Mouse (Mus musculus): ENCODE data around the gene Psmd14.

Psmd14 gene
- long read RNA-seq, experiment 1, transcript Psmd14-201 (12 exons, 1,541 nt), result major isoform, 144 of 155 reads
- long read RNA-seq, experiment 1, partial matches to known transcripts, result 7 of 155 reads
- long read RNA-seq, experiment 1, other reads (novel, unspliced or antisense), result 4 of 155 reads
- long read RNA-seq, experiment 2, transcript Psmd14-201 (12 exons, 1,541 nt), result major isoform, 163 of 203 reads
- long read RNA-seq, experiment 2, partial matches to known transcripts, result 29 of 203 reads
- long read RNA-seq, experiment 2, other reads (novel, unspliced or antisense), result 11 of 203 reads

DNA sequence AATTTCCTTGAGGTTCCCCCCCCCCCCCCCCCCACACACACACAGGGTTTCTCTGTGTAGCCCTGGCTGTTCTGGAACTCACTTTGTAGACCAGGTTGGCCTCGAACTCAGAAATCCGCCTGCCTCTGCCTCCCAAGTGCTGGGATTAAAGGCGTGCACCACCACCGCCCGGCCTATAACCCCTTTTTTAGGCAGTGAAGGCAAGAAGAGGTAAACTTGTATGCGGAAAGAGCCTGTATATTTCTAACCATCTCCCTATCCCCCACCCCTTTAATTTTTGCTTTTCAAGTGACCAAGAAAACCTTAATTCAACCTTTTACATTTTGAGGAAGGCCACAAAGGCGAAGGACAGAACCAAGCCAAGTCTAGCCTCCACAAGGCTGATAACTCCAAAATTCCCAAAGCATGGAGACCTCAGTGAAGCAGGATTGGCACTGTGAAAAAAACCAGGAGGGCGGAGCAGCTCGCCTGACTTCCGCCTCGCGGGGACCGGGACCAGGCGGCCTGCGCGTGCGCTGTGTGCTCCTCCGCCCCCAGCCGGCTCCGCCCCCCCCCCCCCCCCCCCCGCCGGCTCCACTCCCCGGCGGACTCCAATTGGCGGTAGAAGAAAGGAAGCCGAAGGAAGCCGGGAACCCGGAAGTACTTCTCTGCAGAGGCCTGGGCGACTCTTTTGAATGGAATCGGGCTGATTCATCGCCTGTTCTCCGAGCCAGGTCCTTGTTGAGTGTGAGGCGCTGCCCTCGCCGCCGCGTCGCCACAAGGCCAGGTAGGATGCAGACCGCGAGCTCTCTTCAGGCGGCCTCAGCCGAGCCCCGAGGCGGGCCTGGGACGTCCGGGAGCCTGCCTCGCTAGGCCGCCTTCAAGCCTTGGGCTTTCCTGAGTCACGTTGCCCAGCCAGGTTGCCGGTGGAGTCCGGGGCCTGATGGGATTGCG is at the start of gene Psmd14:
Psmd14 (plus strand) TSS at position 587 of the 933 bp plus-strand sequence.
- intact Hi-C loops (cut with DNase I), result no loop called here

DNA sequence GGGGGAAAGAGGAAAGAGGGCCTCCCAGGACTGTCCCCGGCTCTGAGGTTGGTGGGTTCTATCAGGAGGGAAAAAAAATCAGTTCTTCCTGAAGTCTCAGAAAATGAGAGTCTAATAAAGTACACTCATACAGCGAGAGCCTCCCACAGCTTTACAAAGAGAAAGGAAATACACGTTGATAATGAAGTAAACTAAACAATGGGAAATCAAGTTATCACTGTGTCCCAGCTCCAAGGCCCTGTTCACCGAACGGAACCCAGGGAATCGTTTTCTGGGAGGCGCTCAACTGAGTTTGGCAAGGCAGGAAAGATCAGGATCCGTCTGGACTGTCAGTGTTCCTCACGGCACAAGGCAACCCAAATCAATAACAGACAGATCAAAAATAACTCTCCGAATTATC is 48.7 kb upstream of the Psmd14 start:
- intact Hi-C loops (cut with DNase I), result loop anchor here (5.0 to 10.0 kb wide), 2 partner anchors 144 to 312 kb away; no protein-coding TSS in a partner anchor

DNA sequence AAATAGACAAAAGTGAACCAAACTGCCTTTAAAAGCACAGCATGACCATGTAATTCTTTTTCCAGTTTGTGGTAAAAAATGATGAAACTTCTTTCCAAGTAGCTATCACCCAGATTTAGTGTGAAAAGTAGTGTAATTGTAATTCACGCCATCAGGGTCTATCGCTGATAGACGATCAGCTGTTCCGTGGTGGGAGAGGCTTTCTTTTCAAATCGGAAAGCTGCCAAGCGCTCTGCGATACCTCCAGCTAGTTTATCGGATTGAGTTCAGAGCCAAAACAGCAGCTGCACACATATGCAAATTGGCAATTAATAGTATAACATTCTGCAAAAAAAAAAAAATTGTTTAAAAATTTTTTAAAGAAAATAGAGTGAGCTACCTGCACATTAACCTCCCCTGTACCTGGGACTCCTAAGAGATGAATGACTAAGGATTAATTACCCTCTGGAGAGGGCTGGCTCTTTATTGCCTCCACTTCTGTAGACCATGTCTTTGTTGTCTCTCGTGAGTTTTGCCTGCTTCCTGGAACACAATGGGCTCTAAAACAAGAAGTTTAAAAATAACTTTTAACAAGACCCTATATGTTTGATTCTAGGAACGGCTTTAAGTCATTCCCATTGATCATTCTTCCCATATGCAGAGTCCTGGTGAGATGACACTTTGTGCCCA is 47.8 kb upstream of the Psmd14 start:
- intact Hi-C loops (cut with DNase I), result loop anchor here (5.0 to 10.0 kb wide), 2 partner anchors 144 to 311 kb away; no protein-coding TSS in a partner anchor

DNA sequence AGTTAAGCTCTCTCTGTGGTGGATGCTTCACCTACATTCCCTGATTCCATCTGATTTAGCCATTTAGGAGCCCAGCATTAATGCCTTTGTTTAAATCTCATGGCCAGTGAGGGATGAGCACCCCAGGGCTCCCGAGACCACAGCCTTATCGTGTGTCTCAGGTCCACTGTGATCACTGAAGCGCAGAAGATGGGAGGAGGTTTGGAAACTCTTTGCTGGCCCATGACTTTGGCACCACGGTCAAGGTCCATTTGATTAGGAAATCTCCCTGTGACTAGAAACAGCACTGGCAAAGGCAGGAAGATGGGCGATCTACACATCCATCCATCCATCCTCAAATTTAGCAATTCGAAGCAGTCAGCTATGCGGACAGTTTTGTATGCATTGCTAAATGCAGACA is 44.1 kb upstream of the Psmd14 start:
- intact Hi-C loops (cut with DNase I), result loop anchor here (10.0 kb wide), 1 partner anchor 307 kb away; no protein-coding TSS in a partner anchor

DNA sequence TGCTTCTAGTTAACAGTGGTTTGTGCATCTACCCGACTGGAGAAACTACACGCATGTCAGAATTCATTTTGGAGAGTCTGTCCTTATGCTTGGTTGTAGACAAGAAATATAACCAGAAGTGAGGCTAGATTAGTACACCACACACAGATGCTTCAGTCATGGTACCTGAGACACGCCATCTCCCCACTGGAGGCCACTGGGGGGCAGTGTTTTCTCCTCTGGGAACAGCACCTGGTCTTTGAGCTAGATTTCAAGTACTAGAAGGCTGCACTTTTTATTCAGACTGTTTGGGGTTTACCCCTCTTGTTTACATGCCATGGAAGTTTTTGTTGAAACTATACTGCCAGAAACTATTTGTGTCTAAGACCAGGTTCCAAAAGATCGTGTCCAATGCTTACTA is 43.2 kb upstream of the Psmd14 start:
- intact Hi-C loops (cut with DNase I), result loop anchor here (10.0 kb wide), 1 partner anchor 307 kb away; no protein-coding TSS in a partner anchor

DNA sequence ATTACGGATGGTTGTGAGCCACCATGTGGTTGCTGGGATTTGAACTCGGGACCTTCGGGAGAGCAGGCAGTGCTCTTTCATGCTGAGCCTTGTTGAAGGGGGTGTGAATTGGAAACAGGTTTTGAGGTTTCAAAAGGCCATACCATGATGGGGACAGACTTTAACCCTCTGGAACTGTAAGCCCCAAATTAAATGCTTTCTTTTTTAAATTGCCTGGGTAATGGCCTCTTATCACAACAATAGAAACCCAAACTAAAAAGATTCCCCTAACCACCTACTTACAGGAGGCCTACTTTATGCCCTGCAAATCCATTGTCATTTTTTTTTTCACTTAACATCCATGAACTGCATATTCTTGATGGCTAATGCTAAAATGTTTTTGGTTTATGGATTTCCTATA is 36.9 kb upstream of the Psmd14 start:
- intact Hi-C loops (cut with DNase I), result no loop called here

DNA sequence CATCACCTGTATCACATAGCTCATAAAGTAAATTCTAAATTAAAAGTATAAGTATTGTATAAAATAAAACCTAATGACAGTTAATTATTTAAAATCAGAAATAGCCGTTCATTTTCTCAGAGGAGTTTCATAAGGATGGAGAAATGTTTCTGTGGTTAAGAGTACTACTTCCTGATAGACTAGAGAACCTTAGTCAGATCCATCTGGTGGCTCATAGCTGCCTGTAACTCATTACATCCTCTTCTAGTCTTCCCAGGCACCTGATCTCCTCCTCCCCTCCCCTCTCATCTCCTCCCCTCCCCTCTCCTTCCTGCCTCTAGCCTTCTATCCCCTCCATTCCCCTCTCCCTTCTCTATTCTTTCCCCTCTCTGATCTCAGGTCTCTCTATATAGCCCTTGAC is 29.9 kb upstream of the Psmd14 start:
- intact Hi-C loops (cut with DNase I), result no loop called here

DNA sequence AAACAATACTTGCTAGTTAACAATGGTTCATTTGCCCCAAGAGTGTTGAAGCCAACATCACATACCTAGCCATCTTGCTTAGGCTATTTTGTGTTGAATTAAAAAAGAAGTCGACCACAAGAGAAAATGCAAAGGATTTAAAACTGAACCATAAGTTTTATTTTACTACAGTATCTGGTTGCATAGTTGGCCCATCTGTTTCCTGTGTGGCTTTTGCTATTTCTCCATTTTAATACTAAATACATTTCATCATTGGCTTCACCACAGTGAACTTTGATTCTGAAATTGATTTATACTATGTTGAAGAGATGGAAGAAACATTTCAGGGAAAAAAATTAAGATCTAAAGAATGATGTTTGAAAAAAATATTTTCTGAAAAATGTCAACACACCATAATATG is 25.0 kb upstream of the Psmd14 start:
- intact Hi-C loops (cut with DNase I), result no loop called here

DNA sequence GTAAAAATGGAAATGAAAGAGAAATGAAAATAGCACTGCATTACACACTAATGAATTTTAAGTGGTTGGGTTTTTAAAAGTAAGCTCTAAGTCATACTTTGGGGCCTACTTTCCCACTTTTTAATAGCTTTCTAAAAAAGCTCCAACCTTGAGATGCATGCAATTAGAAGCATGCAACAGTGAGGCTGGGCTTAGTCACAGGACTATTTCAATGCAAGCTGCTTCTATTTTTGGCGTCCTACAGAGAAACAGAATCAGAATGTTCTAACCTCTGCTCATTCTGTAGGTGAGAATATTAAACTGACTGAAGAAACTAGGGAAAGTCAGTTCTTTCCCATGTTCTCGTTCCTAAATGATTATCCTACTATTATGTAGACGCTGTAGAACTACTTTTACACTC is 22.4 kb upstream of the Psmd14 start:
- intact Hi-C loops (cut with DNase I), result no loop called here

DNA sequence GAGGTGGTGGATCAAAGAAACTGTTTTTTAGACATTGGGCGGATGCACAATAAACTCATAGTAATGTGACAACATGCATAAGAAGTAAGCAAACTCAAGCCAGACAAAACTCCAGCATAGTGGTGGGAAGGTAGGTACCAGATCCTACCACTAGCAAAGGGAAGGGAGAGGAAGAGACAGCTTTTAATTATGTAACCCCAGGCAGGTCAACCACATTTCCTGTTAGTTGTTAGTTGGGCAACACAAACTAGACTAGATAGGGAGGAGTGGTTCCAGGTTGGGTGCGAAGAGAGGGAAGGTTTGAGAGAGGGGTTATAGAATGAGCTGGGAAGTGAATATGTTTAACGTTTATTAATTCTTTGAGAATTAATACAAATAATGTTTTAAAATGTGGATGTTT is 1.9 kb upstream of the Psmd14 start:
- intact Hi-C loops (cut with DNase I), result no loop called here

DNA sequence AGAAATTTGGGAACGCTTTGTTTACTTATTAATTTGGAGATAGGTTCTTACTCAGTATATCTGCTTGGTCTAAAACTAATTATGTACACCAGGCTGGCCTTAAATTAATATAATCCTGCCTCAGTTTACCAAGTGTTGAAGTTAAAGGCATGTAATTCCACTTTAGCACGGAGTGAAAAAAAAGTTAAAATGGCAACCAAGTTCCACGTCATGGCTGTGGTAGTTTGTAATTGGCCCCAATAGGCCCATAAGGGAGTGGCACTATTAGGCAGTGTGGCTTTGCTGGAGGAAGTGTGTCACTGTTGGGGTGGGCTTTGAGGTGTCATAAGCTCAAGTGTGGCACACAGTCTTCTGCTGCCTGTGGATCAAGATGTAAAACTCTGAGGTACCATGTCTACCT is 1.0 kb downstream of the Psmd14 start:
- intact Hi-C loops (cut with DNase I), result no loop called here

DNA sequence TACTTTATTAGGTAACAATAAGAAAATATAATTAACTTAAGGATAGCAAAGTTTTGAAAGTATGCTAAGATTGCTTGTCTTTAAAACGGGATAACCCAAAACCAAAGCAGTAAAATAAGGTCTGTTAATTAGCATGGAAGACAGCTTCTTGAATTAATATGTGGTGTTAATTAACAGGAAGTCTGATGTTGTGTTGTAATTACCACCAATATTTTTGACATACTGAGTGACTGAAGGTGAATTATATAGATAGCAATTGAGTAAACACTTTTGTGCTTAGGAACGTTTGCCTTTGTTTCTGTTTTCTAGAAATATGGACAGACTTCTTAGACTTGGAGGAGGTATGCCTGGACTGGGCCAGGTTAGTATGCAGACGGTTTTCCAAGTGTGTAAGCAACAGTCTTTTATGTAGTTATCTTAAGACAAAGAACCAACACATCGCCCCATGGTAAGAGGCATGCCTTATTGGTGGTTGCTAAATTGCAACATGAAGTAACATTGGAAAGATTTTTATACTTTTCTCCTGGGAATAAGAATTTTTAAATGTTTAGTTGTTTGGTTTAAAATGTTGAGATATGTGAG is 11.0 kb downstream of the Psmd14 start:
- intact Hi-C loops (cut with DNase I), result no loop called here

DNA sequence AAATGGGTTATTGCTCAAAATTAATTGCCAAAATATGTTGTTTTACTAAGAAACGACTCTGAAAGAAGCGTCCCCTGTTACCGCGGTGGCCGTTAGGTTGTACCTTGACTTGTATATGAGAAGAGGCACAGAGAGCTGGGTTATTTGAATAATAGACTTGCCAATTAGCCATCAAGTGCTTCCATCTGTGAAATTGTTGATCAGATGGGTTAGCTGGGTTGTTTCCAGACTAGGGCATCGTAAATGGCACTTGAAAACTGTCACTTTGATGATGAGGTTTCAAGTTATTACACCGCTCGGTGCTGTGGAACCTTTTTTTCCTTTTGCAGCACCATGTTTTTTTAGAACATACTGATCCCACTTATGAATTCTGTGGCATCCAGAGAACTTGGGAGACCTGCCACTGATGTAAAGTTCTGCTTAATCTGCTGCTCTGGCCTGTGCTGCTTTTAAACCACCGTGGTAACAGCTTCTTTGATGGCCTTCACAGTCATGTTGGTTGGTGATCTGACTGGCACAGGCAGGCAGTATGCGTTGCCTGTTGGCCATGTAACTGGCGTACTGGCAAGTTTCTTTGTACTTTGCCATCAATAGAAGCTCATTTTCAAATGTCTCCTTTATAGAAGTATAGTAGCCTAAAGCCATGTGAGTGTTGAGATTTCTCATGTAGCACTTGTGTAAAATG is 21.4 kb downstream of the Psmd14 start:
- intact Hi-C loops (cut with DNase I), result no loop called here

DNA sequence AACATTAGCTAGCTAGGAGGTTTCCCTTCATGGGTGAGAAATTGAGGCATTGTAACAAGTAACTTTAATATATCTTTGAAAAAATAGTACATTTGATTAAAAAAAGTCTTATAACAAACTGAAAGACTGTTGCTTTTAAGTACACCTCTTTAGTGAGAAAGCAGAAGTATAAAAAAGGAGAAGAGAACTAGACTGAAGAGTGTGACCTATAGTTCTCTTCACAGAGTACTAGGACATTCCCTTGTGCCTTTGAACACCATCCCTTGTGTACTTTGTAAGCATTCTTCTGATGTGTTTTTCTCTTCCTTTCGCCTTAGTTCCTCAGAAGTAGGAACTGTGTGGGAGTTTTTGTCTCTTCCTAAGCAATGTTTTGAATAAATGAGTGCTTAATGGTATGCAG is 22.7 kb downstream of the Psmd14 start:
- intact Hi-C loops (cut with DNase I), result no loop called here

DNA sequence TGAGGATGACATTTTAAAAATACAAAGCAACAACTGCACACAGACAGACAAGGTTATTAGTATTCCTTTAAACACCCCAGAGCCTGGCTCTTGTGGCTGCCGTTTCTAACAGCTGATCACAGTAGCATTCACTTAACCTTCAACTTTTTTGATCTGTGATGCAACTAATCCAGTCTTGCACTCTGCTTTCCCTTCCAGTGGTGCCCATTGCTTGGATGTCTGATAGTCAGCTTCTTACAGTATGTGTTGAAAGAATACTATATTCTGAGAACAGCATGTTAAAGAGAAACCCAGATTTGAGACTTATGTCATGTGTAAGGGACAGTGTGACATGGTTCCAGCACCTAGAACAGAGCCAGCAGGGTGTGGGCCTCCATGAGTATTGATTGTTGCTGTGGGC is 34.6 kb downstream of the Psmd14 start:
- intact Hi-C loops (cut with DNase I), result no loop called here

DNA sequence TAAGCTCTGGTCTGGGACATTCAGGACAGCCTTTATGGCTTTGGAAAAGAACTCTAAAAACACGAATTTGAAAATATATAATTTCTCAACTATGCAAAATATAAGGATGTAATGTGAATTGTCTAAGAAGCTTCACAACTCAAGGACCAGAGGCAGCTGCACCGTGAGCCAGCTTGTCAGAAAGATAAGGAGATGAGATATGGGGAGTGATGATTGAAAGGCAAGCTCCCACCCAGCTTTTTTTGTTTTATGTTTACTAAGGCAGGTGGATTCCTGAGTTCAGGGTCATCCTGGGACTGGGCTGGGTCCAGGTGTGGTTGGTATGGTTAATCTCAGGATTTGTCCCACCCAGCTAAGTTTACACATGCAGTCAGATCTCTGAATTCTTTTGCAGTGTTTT is 35.1 kb downstream of the Psmd14 start:
- intact Hi-C loops (cut with DNase I), result no loop called here

DNA sequence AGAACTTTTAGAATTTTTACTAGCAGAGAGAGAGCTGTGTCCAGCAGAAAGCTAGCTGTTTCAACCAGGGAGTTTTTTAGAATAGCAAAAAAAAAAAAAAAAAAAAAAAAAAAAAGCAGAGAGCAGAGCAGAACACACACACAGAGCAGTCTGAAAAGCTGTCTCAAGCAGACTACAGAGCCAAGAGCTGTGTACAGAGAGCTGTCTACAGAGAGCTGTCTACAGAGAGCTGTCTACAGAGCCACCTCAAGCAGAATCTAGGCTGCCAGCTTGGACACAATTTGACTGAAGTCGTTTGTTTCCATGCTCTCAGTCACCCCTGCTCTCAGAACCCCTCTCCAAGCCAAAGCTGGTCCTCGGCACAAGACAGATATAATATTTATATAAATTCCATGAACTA is 35.9 kb downstream of the Psmd14 start:
- intact Hi-C loops (cut with DNase I), result no loop called here

DNA sequence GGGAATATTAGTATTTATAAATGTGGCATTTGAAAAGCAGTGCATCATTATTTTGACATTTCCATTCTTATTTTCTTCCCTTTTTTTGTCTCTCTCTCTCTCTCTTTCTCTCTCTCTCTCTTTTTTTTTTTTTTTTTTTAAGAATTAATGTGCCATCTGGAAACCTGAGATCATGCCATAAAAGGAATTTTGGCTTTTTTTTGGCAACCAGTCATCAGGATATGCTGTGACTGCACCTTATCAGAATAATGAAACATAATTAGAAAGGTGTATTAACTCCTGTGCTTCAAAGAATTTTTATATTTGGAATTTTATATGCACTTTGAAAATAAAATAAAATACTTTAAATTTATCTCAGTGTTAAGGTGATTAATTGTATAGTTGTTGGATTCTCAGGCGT is 39.2 kb downstream of the Psmd14 start:
- intact Hi-C loops (cut with DNase I), result no loop called here

DNA sequence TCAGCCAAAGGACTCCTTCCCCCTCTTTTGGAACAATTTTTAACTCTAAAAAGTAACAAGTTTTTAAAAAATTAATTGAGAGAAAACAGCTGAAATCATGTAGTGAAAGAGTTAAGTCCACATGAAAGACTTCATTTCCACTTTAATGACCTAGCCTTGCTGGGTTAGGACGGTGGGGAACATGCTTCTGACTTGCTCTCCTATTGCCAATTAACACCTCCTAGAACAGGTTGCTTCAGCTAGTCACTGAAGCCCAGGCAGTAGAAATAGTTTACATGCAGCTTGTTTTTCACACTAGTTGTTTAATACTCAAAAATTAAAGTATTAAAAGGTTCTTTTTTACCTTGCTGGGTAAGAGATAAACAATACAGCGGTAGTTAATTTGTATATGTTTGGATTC is 39.8 kb downstream of the Psmd14 start:
- intact Hi-C loops (cut with DNase I), result no loop called here

DNA sequence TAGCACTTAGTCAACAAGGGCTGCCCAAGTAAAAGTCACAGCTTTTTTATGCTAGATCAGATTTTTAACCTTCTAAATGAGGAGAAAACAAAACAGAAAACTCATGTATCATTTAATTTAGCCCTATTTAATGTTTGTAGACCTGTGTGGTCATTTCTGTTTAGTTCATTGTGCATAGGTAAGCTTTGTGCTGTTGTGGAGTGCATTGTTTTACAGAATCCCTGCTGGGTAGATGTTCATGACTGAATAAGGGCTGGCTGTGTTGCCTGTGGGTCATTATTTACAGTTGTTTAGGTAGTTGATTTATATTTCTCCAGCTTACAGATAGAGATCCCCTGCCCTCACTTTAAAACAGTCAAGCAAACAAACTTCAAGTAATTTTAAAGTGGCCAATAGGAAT is 40.9 kb downstream of the Psmd14 start:
- intact Hi-C loops (cut with DNase I), result no loop called here

DNA sequence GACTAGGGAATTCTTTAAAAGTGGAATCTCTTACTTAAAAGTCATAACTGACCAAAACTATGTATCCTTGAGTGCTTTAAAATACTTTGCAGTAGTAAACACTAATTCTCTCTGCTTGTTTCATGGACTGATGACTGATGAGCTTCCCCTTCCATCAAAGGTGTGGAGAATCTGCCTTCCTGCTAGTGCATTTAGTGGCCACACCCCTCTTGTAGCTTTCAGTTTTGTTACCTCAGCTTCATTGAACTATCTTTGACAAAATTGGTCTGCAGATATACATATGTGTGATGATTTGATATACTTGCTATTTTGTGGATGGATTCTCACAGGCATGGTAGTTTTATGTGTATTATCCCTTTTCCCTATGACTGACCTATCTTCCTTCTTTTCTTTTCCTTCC is 43.5 kb downstream of the Psmd14 start:
- intact Hi-C loops (cut with DNase I), result no loop called here
